Mouse (Mus musculus) ES-E14 (cell line): ENCODE measurements at regions not wholly inside any gene's neighbourhood (a gene's known extent, or its start where the extent isn't known, plus 50 kb on each side); places are given as distances from the start of the nearest gene placed in this dataset.

Experiments used
- DNase-seq: peaks from one replicate; pipeline ENCODE4 v3.0.0-alpha.2; 2013; ENCODE audit warnings: low read depth, low spot score
- H3K27ac ChIP-seq: 2 replicates; pipeline ENCODE4 v1.5.1; 2012; ENCODE audit warnings: low read depth, mild to moderate bottlenecking, low read length, moderate library complexity, mixed read lengths; ENCODE audit not compliant: poor library complexity, insufficient read depth, severe bottlenecking
- H3K36me3 ChIP-seq: 2 replicates; pipeline ENCODE4 v1.6.1; 2012; ENCODE audit warnings: mild to moderate bottlenecking, low read length, moderate library complexity, mixed read lengths; ENCODE audit not compliant: control insufficient read depth, poor library complexity, insufficient read depth, severe bottlenecking
- H3K4me1 ChIP-seq, 2 experiments: fragments of 150-350 bp in 1 of 2; sonication (generic) in 1 of 2; 2 replicates each; pipeline ENCODE4 v1.6.1; 2012; ENCODE audit warnings: low read length in 2 of 2, mild to moderate bottlenecking in 1 of 2, mixed read lengths in 1 of 2; ENCODE audit not compliant: control insufficient read depth in 2 of 2, insufficient read depth in 2 of 2, poor library complexity in 1 of 2
- H3K4me3 ChIP-seq, 2 experiments: fragments of 150-350 bp in 1 of 2; sonication (generic) in 1 of 2; 2 replicates each; pipeline ENCODE4 v1.5.1; 2012; ENCODE audit warnings: low read length in 2 of 2, low read depth in 1 of 2, mild to moderate bottlenecking in 1 of 2, mixed read lengths in 1 of 2; ENCODE audit not compliant: insufficient read depth in 1 of 2, poor library complexity in 1 of 2, severe bottlenecking in 1 of 2
- H3K9ac ChIP-seq: 2 replicates; pipeline ENCODE4 v1.6.1; 2012; ENCODE audit warnings: low read depth, mild to moderate bottlenecking, low read length, mixed read lengths; ENCODE audit not compliant: poor library complexity, insufficient read depth, severe bottlenecking
- H3K9me3 ChIP-seq: fragments of 150-350 bp; sonication (generic); 2 replicates; pipeline ENCODE4 v1.6.1; 2012; ENCODE audit warnings: low read depth, mild to moderate bottlenecking, low read length; ENCODE audit not compliant: control insufficient read depth, insufficient read depth
- CHD2 ChIP-seq: IDR thresholded peaks from 2 replicates; pipeline ENCODE4 v1.6.1; 2014; ENCODE audit warnings: mild to moderate bottlenecking, low read depth, low read length, inconsistent platforms
- HCFC1 ChIP-seq: IDR thresholded peaks from 2 replicates; pipeline ENCODE4 v1.6.1; 2012; ENCODE audit warnings: low read length, inconsistent platforms, borderline replicate concordance; ENCODE audit not compliant: insufficient read depth
- MAFK ChIP-seq: IDR thresholded peaks from 2 replicates; pipeline ENCODE4 v1.6.1; 2014; ENCODE audit warnings: mild to moderate bottlenecking, low read depth, low read length, inconsistent platforms; ENCODE audit not compliant: insufficient read depth
- ZC3H11A ChIP-seq: IDR thresholded peaks from 2 replicates; pipeline ENCODE4 v1.6.1; 2012; ENCODE audit warnings: low read depth, mild to moderate bottlenecking, inconsistent platforms, low read length, borderline replicate concordance
- ZNF384 ChIP-seq: IDR thresholded peaks from 2 replicates; pipeline ENCODE4 v1.6.1; 2012; ENCODE audit warnings: low read depth, low read length, inconsistent platforms
- in situ Hi-C, 2 experiments: fragments of 600-800 bp; cut with MboI; formaldehyde crosslinking; loops; one replicate each; pipeline ENCODE4 v1.15.1; 2025; ENCODE audit warnings: low sequenced_read_pairs in 2 of 2, inconsistent platforms in 1 of 2; ENCODE audit not compliant: unreplicated experiment in 2 of 2

DNA sequence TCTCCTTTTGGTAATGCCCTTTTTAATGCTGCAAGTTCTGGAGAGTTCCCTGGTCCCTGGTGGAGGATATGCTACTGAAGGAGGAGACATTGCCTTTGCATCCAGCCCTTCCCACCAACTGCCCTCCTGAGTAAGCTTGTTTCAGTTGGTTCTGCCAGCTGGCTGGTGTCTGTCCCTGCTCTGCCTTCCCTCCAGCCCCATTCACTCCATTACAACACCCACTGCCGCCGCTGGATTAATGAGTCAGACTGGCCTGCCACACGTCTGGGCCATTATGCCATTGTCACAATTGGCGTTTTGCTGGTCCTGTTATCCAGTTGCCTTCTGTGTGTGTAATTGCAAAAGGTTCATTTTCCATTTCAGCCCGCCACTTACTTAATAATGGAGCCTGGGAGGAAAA lies 728.6 kb upstream of the Lrrc6 start:
- H3K4me3 ChIP-seq = no peak overlapping the region
- in situ Hi-C loops = no loop called here
- no peak for DNase-seq

DNA sequence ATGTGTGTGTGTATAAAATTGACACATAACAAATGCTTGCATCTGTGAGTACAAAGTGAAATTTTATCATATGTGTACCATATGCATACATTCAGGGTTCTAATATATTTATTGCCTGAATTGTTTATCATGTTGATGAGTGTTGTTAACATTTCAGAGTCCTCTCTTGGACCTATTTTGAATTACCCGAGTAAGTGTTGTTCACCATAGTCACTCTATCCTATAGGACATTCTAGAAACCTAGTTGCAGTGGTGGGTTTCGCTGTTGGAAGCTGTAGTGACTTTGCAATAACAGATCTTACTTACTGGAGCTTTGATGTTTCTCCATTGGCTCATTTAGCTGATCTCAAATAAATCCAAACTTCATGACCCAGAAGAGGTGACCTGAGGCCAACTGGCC lies 727.9 kb upstream of the Lrrc6 start:
- no peaks in the 10 kb centered on the region for H3K36me3 ChIP-seq
- no peaks in the 10 kb centered on the region for H3K9me3 ChIP-seq
- in situ Hi-C loops = no loop called here
- no peak overlapping the region for H3K9ac ChIP-seq
- DNase-seq = no peak
- no peak for TF ChIP-seq HCFC1
- no peak for TF ChIP-seq ZC3H11A
- no peak for TF ChIP-seq MAFK
- no peak for TF ChIP-seq CHD2
- no peak for TF ChIP-seq ZNF384
- no peak overlapping the region for H3K27ac ChIP-seq
- no peak overlapping the region for H3K4me3 ChIP-seq
- no peaks in the 10 kb centered on the region for H3K4me1 ChIP-seq

More for the DNA sequence above, 728.6 kb upstream of the Lrrc6 start:
- Histone ChIP-seq H3K36me3 (no peaks in the 10 kb centered on the region), H3K27ac (no peak overlapping the region), H3K9ac (no peak overlapping the region), H3K9me3 (no peaks in the 10 kb centered on the region), H3K4me1 (no peaks in the 10 kb centered on the region)
- TF ChIP-seq ZC3H11A (no peak), ZNF384 (no peak), CHD2 (no peak), MAFK (no peak), HCFC1 (no peak)

DNA sequence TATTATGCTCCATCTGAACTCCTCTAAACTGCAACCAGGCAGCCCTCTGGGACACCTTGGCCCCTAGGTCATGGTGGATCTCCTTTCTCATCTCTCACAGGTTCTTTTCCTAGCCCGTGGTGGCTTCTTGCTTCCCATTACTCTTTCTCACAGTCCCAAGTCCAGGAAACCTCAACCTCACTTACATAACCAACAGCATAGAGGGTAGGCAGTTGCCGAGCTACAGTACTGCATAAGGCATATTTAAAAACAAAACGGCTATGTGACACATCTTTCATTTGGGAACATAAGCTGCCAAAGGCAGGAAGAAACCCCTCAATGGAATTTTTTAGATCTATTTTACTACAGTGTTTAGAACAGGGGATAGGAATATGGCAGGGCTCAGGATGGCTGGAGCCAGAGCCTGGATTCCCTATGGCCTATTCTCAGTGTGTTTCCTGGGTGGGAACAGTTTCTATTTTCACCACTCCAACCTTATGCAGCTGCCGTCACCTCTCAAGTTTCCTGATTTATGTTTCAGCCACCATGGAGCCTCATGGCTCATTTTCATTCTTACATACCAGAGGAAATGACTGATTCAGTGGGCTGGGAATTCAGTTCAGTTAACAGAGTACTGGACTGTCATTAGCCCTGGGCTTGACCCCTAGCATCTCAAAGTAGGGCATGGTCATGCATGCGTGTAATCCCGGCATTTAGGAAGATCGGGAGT lies 726.9 kb upstream of the Lrrc6 start:
- DNase-seq = no peak
- Histone ChIP-seq H3K4me1 (no peaks in the 10 kb centered on the region), H3K36me3 (no peaks in the 10 kb centered on the region), H3K9me3 (no peaks in the 10 kb centered on the region), H3K4me3 (no peak overlapping the region), H3K27ac (no peak overlapping the region), H3K9ac (no peak overlapping the region)
- in situ Hi-C loops = no loop called here
- TF ChIP-seq MAFK (no peak), HCFC1 (no peak), CHD2 (no peak), ZC3H11A (no peak), ZNF384 (no peak)

DNA sequence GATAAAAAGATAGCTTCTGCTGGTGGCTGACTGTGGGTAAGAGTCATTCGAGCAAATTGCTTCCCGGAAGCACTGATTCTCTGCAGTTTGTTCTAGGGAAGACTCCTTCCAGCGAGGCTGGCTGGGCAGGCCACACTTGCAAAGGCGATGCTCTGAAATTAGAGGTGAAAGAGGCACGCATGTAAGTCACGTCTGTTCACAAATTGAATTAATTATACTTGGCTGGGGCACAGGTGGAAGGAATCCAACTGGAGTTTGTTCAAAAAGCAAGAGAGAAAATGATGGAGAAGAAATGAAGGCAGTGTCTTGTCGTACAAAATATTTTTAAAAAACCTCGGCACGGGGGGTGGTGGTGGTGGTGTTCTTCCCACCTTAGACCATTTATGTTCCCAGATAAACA lies 726.2 kb upstream of the Lrrc6 start:
- no peak for DNase-seq

More for the DNA sequence above, 726.2 kb upstream of the Lrrc6 start:
- Histone ChIP-seq H3K9ac (no peak overlapping the region), H3K4me1 (no peaks in the 10 kb centered on the region), H3K27ac (no peak overlapping the region), H3K36me3 (no peaks in the 10 kb centered on the region), H3K9me3 (no peaks in the 10 kb centered on the region), H3K4me3 (no peak overlapping the region)
- in situ Hi-C loops = no loop called here
- TF ChIP-seq CHD2 = no peak
- no peak for TF ChIP-seq HCFC1
- no peak for TF ChIP-seq MAFK
- TF ChIP-seq ZC3H11A = no peak
- no peak for TF ChIP-seq ZNF384
